Mouse (Mus musculus): ENCODE measurements around the gene Rfng.
A peak's percentile ranks its signal among the peaks of the same experiment; 100 is the strongest.
"Not testable (repeated sequence)": the region's sequence is repeated elsewhere in the genome, so short reads cannot be mapped to it uniquely, and the experiment has no call there.

Rfng gene

DNA sequence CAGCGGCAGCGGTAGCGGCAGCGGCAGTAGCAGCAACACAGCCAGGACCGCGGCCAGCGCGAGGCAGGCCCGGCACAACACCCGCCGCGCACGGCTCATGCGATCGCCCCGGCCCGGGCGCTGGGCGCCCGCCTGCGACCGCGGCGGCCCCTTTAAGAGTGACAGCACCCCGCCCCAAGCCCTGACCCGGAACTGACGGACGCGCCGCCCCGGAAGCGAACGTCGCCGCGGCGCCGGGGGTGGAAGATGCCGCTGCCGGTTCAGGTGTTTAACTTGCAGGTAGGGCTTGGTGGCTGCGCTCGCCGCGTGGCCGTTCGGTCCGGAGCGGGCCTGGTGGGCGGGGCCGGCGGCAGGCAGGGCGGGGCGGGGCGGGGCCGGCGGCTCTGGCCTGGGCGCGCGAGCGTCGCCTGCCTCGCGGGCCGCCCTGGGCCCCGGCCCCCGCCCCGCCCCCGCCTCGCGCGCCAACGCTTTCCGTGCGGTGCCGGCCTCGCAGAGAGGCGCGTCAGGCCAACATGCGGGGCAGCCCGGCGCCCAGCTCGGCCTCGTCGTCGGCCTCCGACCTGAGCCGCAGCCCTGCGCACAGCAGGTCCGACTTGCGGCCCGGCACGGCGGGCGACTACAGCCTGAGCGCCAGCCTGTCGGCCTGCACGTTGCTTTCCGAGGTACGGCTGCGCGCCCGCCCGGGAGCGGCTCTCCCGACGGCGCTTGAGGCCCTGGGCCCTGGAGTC, at the start of gene Rfng, which contains the start of gene Gps1:
TSS of gene Rfng (minus strand) at position 144 of the 728 bp plus-strand sequence.
TSS of gene Gps1 (plus strand) at position 209 of the 728 bp plus-strand sequence.
- peak; percentile 67 to 80 for DNase-seq

DNA sequence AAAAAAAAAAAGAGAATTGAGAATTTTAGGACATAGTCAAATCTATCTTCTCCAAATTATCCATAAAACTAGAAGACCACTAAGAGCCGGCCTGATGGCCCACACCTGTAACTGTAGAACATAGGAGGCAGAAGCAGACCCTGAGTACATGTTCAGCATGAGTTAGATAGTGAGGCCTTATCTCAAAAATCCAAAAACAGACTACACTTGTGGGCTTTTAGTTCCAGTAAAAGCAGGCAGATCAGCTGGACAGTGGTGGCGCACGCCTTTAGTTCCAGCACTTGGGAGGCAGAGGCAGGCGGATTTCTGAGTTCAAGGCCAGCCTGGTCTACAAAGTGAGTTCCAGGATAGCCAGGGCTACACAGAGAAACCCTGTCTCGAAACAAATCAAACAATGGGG, 49.0 kb upstream of the Rfng start:
- DNase-seq, result not testable (repeated sequence)

DNA sequence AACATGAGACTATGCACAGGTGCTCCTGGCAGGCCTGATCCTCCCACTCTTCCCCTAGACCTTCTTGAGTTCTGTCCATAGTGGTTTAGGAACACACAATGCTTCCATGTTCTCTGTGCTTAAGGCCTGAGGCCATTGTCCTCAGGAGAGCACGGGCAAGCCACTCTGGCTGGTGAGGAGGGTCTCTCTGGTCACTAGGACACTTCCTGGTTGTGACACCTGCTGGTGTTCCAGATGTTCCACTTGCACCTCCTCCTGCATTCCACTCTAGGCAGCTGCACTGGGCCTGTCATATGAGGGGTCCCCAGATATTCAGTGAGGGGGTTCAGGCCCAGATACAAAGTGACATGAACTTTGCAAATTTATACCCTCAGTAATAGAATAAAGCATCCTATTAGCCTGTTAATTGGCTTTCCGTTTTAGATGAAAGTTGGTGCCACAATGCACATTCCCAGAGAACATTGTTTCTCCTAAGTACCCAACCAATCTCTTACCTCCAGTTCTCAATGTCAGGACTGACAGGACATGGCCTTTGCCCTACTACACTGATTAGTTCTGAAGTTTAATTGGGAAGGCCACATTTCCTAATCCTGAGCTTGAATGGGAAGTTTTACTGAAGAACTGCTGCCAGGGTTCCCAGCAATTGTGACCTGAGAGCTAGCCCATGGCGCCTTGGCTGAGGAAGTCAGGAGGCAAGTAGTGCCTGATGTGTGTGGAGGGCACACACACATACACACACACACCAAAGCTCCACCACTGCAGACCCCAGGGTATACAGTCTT, 47.8 kb upstream of the Rfng start:
- no peak for DNase-seq

DNA sequence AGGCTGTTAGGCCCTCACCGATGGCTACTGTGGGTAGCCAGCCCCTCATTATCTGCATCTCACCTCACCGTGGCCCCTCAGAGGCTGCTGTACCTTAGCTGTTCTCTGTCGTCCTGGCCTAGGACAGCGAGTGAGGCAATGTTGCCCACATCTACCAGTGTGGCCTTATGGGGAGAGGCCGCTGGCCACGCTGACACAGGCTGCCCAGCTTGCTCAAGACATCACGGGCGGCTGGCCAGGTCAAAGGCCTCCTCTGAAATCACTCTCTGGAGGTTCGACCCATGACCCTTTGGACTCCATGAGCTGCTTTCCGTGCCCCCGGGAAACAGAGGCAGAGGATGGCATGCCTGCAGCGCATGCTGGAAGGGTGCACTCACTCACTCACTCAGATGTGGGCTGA, 46.7 kb upstream of the Rfng start:
- DNase-seq, result no peak

DNA sequence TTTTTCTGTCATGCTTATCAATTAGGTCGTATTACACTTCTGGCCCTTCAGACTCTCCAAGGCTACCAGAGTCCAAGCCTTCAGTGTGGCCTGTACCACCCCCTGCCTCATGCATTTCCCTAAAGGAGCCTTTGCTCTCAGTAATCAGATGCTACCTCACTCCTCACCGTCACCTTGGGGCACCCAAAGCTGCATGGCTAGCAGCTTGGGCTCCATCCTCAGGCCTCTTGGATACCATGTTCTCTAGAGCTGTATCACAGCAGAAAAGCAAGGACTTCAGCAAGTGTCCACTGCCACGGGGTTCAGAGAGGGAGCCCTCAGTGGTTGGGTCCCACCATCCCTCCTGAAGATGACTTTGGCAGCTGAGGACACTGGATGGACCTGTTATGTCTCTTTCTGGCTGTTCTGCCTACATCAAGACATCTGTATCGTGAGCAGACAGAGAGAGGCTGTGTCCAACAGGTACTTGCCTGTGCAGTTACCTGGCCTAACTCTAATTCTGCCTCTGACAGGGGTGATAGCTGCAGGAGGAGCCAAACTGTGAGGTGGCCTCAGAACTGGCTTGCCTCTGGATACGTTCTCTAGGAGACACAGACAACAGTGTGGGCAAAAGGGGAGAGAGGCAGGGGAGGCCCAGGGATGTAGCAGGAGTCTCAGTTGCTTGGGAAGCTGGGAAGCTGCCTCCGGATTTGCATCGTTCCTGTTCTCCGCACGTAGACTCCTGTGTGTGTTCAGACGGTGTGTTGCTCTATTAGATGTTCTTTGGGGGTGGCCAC, 45.9 kb upstream of the Rfng start:
- no peak for DNase-seq

DNA sequence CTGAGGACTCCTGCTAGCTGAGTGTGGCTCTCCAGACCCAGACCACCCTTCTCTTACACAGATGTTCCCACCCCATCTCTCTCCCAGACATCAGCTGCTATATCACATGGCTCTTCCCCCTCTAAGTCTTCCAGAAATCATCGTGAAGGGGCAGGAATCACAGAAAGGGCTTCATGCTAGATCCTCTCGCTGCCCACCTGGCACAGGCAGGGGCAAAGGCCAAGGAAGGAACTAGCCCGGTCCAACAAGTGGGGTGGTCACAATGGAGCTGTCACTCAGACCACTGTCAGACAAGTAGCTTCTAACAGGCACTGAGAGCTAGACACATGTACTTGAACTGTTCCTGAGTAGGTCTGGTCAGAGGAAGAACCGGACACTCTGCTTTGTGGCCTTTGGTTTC, 44.4 kb upstream of the Rfng start:
- DNase-seq, result no peak

DNA sequence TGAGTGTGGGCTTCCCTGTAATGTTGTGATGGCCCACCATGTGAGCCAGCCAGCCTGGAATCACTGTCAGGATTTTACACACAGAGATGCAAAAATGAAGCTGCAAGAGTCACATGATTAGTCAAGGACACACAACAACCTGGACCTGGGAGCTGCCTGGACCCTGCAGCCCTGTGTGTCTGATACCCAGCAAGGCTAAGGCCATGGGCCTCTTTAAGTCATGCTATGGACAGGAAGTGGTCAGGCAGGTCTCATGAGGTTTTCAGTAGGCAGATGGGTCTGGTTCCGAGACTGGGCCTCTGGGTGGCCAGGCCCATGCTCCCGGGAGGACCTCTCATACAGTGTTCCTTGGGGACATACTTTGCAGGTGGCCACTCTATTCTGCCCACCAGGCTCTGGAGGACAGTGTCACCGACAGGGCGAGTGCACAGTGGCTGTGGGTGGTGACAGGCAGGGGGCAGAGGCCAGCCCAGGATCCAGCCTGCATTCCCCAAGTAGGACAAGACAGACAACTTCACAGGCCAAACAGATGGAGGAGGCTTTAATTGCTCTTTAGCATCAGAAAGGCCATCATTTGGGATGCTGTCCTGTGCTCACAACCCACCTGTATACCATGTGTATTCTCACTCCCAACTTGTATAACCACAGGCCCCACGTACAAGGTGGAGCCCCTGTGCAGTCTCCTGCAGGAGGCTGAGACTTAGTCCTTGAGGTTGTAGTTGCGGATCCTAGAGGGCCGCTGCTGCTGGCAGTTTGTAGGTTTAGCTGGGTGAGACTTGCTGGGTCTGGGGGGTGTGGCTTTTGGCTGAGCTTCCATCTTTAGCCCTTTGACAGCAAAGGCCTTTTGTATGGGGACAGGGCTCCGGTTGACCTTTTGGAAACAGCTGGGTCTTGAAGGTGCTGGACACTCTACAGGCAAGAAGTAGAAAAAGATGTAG, 42.3 kb upstream of the Rfng start:
- DNase-seq, result no peak

DNA sequence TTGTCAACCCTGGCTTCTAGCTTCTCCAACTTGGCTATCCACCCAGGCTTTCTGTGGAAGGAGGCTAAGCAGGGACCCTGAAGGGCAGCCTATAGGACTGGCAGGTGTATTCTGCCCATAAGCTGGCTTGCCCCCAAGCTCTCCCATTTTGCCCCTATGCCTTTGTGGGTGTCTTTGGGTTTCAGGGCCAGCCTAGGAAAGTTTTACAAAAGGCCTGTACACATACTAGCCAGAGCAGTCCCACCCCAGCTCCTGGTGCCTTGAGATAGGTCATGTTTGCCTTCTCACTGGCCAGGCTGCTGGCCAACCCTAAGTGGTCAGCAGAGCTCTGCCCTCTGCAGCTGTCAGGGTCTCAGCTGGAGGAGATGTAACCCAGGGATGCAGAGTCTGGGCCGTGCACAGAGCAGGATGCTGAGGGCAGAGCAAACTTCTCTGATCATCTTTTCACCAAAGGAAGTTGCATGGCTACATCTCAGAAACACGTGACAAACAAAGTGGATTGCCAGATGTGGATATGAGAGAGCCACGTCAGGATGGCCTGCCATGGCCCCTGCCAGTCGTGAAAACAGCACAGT, 41.4 kb upstream of the Rfng start:
- peak in 1 of 2 experiments; percentile 4 for DNase-seq

DNA sequence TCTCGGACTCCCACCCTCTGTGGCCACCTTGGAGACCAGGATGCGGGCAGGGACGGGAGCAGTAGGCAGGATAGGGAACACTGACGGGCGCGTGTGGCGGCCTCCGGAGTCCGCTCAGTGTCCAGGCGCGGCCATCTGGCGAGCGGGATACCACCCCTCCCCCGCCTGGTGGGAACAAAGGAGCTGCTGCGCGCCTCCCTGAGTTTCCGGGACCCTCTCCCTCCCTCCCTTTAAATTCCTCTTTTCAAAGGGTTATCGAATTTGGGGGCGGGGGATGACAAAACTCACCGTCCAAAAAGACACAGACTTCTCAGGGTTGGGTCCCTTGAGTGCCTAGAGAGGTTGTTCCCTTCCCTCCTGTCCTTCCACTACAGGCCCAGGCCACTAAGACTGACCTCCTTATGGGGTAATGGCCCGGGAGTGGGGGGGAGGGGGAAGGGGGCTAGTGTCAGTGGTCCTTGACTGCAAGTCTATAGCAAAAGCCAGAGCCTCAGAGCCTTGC, 40.8 kb upstream of the Rfng start:
- no peak for DNase-seq

DNA sequence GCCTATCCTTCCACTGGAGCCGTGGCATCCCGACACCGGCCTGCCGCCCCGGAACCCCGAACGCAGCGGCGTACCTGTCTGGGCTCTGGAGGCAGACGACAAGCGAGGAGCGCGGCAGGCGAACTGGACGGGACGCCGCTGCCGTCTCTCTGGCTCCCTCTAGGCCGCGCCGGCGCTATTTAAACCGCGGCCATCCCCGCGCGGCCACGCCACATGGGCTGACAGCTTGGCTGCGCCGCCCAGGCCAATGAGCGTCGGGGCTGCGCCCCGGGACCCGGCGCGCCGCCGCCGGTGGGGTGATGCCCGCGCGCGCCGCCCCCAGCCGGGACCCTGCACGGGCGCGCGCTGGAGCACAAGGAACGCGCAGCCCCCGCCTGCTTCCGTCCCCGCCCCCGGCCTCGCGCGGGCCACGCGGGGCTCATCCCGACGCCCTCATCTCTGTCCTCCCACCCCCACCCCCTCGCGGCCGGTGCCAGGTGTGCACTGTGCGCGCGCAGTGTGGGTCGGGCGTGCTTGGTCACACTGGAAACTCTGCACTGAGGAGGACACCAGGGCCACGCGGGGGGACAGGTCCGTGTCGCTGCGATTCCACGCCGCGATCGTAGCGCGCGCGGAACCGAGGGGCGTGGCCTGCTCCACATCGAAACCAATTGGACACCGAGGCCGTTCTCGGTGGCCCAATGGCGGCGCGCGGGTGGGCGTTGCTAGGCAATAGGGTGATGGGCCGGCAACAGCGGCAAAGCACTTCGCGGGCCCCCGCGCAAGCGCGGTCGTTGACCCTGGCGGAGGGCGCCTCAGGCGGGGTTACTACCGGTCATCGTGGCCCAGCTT, 40.2 kb upstream of the Rfng start, which contains the start of gene Fasn:
TSS of gene Fasn (minus strand) at position 592 of the 831 bp plus-strand sequence.
- DNase-seq, result peak; percentile 92

DNA sequence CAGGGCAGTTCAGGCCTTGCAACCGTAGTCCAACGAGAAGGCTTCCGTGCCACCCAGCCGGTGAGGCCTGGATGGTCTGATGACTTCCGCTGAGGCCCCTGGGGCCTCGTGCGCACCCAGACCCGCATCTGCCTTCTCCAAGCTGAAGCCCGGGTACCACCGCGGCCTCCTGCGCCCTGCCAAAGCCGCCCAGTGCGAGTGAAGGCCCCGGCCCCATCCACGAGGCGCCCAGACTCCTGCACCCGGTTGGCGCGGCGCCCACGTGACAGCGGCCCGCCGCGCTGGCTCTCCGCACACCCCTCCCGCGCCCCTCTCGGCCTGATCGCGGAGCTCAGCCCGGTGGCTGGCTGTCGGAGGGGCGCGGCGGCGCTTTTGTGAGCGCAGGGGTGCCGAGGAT, 39.5 kb upstream of the Rfng start:
- no peak for DNase-seq

DNA sequence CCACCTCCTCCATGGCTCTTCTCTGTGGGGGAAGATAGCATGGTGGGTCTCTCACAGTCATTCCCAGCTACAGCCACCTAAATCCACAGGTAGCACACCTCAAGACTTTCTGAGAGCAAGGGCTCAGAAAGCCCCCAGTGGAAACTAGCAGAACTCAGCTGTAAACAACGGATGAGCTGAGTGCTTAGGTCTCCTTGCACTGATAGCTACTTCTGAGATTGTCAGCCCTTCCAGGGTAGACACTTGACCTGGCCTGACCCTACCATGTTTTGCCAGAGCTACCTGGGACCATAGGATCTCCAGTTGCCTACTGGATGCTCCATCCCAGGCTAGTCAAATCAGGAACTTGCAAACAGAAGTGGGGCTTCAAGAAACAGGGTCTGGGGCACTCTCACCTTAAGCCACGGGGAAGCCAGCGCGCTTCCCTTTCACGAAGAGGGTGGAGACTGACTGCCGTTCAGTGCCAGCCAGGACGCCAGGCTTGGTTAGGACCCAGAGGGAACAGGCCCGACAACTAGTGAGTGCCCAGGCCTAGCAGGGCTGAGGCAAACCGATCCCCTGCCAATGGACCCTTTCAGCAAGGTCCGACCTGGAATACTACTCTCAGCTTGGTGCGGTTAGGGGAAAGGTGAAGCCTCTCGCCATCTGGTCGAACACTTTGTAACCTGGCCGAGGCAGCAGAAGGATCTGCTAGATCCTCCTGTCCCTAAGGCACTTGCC, 39.0 kb upstream of the Rfng start:
- no peak for DNase-seq

DNA sequence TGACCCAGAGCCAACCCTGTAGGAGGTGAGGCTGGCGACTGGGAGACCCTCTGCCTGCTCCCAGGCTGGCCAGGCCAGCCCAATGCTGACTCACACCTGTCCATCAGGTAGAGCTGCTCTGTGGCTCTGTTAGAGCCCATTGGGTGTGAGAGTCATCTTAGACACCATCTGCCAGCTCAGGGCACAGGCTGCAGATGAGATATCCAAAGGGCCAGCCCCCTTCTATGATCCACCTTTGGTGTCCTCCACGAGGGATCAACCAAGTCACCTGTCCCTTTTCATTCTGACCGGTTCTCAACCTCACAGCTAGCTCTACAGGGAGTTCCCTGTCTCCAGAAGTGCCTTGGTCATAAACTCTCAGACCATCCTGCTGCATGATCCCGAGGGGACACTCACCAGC, 38.3 kb upstream of the Rfng start:
- peak in 1 of 2 experiments; percentile 4 for DNase-seq

DNA sequence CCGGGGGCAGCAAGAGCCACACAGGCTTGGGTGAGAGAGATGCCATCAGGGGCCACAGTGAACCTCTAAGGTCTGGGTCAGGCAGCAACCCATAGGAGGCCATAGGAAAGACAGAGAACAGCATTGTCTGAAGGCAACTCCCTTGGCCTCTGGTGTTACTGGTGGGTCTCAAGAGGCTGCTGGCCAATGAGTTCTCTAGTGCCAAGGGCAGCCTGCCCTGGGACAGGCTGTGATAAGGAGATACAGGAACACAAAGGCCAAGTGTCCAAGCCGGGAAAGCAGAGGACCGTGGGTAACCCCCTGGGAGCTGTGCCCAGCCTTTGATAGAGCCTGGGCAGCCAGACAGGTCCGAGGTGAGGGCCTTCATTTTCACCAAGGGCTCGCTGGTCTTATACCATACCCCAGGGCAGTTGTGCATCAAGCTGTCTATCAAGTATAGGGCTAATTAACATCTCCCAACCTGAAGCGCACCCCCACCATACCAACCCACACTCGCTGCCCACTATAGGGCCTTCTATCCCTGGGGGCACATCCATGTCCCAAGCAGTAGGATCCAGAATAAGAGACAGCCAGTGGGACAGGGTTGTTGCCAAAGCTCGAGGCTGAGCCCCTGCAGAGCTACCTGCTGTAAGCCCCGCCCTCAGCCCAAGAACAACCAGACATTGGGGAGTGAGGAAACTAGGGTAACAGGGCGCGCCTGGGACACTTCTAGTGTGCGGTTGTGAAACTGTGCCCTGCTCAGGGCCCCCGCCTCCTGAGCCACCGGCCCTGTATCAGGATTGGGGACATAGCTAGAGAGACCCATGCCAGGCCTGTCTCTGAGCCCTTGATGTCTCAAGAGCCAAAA, 37.3 kb upstream of the Rfng start:
- peak in 1 of 2 experiments; percentile 4 for DNase-seq

DNA sequence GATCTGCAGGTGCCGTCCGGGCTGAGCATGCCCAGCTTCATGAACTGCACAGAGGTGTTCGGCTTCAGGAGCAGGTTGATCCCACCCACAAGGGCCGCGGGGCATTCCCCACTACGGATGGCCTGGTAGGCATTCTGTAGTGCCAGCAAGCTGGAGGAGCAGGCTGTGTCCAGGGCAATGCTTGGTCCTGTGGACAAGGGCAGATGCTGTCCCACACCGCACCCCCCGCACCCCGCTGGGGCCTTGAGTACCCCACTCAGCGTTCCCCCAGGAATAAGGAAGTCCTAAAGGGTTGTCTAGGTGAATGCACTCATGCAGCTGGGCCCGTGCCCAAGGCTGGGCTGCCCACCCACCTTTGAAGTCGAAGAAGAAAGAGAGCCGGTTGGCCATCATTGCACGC, 36.5 kb upstream of the Rfng start:
- peak in 1 of 2 experiments; percentile 6 for DNase-seq

DNA sequence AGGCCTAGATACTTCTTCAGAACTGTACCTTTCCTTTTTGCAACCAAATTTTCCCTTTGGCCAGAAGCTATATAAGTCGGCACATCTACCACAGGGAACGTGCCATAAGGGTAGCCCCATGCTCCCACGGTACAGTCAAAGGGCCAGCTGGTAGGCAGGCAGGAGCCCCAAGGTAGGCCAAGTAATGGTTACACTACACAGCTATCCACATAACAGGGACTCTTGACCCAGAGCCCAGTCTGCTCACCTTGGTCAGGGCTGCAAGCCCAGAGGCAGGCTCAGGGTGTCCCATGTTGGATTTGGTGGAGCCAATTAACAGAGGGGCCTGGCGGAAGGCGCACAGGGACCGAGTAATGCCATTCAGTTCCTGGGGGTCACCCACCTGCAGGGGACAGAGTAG, 35.5 kb upstream of the Rfng start:
- DNase-seq, result no peak

DNA sequence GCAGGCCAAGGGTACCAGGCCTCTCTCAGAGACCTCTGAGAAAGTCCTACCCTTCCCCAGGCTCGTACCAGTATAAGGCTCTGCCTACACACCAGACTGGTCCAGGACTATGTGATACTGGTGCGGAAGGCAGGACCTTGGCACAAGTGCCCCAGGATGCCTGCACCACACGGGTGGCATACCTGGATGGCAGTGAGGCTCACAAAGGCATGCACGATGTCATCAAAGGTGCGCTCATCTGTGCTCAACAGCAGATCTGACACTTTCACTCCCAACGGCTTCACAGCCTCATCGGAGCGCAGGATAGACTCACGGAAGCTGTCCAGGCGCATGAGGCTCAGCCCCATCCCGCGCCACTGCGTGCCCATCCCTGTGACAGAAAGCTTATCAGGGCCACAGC, 34.2 kb upstream of the Rfng start:
- no peak for DNase-seq

DNA sequence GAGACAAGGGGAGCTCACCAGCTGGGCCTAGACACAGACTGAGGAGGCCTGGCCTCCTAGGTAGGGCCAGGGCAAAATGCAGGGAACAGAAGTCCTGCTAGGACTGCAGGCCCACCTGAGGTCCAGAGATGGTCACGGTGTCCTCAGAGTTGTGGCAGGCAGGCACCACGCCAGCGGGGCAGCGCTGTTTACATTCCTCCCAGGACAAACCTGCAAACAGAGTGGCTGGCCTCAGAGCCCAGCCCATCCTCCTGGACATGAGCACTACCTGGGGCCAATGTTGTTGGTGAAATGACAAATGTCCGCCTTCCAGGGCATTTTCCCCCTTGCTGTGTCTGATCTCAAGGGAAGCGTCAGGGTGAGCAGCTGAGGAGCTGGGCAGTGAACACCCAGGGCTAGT, 33.4 kb upstream of the Rfng start:
- DNase-seq, result no peak

DNA sequence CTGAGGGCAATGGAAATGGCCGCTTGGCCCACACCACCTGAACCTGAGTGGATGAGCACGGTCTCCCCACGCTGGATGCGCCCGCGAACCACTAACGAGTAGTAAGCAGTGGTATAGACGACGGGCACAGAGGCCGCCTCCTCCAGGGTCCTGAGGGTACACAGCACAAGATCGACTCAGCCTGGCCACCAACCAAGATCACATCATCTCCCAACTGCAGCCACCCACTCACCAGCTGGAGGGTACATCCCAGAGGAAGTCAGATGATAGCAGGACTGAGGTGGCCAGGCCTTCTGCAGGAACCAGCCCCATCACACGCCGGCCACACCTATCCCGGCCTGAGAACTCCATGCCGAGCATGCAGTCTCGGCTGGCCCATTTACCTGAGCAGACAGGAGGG, 28.1 kb upstream of the Rfng start:
- no peak for DNase-seq
